Mouse (Mus musculus) liver, postnatal 0 days (tissue): Measurements from ENCODE around the gene Neurod2.

Experiments
- CTCF ChIP-seq: sonication (generic); IDR thresholded peaks from 2 replicates; pipeline ENCODE4 v1.5.1; 2016; ENCODE audit warnings: antibody characterized with exemption, low read depth
- EP300 ChIP-seq: IDR thresholded peaks from 2 replicates; pipeline ENCODE4 v1.6.1; 2016; ENCODE audit warnings: antibody characterized with exemption, low read depth, mild to moderate bottlenecking

DNA sequence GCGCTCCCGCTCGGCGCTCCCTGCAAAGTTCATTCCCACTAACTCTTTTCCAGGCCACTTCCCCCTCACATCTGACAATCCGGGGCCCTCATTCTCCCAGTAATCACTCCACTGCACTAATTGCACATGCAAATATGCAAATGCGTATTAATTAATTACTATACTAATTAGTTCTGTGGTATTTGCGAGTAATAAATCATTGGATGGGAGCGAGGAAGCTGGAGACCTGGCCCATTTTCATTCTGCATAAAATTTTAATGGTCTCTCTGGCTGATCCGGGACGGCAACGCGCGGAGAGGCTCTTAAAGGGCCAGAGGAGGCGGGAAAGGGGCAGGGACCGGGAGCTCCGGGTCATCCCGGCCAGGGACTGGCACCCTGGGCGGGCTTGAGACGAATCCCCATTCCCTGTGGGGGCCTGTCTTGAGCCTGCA, 9.6 kb upstream of the Neurod2 start:
- TF ChIP-seq EP300 = no peak
- TF ChIP-seq CTCF = no peak
